Mouse (Mus musculus): ENCODE measurements around the gene Ushbp1. TPM values are rescaled to one million over a fixed set of nuclear protein-coding genes. Genes with fewer than 3 reads are reported as not detected.
A peak's percentile ranks its signal among the peaks of the same experiment; 100 is the strongest.

The Ushbp1 gene
- polyA plus RNA-seq, 1 experiment from 2014 or later, result 3.3 TPM

DNA sequence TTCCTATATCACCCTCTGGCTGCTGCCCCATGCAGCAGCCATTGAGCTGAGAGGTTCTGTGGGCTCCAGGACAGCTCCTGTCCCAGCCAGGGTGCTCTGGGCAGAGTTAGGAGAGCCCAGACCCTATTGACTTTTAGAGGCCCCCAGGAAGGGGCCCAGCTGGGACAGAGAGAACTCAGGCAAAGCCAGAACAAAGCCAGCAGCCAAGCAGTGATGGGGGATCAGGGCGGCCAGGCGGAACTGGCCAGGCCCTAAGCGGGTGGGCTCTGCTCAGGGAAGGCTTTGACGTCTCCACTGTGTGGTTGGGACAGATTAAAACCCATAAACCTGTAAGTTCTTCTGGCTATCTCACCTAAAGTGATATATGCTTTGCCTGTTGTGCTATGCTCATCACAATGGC, 16.6 kb downstream of the Ushbp1 start:
- H3K4me3 ChIP-seq (replicated peaks), result peak overlapping the region; percentile 64
- ATAC-seq (ENCODE audit: insufficient read depth), result no peak
- peak overlapping the region; percentile 79 for H3K4me2 ChIP-seq
- 0 out of 2 replicates have a peak overlapping the region, but pooled peaks have one; percentile 2 for H3K27ac ChIP-seq (replicated peaks)
- H3K4me1 ChIP-seq (replicated peaks), result peaks cover 59% of the 10 kb centered on the region
- peaks cover 23% of the 10 kb centered on the region for H3K36me3 ChIP-seq (replicated peaks)
- peaks cover 82% of the 10 kb centered on the region for H3K27me3 ChIP-seq
- 55% methylated on average over 4 of the region's 4 CpGs for WGBS (ENCODE audit: insufficient replicate concordance)
- H3K9me3 ChIP-seq (replicated peaks), result no peaks in the 10 kb centered on the region
- H3K9ac ChIP-seq, result no peak overlapping the region

DNA sequence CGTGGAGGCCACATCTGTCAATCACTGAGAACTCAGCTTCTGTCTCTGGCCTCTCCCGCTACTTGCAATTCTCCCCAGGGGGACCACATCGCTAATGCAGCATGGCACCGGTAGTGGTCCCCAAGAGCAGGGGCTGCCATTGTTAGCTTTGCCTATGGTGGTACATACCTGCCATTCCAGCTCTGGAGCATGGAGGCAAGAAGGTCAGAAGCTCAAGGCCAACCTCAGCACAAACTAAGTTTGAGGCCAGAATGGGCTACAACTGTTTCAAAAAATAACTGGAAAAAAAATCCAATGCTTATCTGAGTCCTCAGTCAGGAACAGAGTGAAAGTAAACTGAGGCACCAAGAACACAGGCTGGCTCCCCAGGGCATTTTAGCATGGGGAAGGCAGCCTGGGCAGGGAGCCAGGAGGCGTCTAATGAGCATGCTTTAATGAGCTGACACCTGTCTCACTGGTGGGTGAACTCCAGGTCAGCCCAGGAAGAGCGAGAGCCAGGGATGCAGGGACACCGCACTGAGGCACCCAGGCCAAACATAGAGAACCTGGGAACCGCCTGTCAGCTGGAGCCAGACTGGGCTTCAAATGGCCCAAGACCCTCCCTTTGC, 19.1 kb downstream of the Ushbp1 start:
- Histone ChIP-seq H3K4me3 (replicated peaks) (no peak overlapping the region), H3K4me1 (replicated peaks) (peaks cover 56% of the 10 kb centered on the region), H3K4me2 (peak overlapping the region; percentile 76), H3K9ac (no peak overlapping the region), H3K27ac (replicated peaks) (no peak overlapping the region), H3K9me3 (replicated peaks) (no peaks in the 10 kb centered on the region), H3K27me3 (peaks cover 59% of the 10 kb centered on the region), H3K36me3 (replicated peaks) (peaks cover 33% of the 10 kb centered on the region)
- 55% methylated on average over 8 of the region's 8 CpGs for WGBS (ENCODE audit: insufficient replicate concordance)
- no peak for ATAC-seq (ENCODE audit: insufficient read depth)

DNA sequence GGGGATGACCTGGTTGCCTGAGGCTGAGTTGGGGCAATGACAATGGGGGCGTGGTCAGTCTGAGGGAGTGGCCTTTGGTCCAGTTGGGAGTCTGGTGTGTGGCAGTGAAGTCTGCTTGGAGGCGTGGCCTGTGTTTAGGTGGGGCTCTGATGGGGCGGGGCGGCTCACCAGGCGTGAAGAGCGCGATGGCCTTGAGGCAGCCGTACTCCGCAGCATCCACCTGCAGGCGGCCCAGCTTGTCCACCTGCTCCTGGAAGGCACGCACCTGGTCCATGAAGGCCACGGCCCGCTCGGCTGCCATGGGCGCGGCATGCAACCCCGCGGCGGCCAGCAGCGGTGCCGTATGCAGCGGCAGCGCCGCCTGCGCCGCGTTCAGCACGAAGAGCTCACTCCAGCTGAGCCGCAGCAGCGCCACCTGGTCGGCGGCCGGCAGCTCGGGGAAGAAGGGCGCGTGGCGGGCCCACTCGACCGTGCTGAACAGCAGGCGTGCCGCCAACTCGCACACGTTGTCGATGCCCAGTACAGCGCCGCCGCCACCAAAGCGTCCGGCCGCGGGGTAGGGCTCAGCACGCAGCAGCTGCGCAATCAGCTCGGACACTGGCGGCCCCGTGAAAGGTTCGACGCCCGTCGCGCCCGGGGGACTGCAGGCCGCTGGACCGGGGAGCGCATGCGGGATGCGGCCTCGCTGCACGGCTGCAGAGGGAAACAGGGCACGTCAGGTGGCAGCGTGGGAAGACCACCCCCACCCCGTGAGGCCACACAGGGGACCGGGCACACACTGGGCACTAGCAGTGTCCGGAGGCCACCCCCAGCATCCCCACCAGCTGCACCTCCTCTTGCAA, 19.8 kb downstream of the Ushbp1 start:
- Histone ChIP-seq H3K4me3 (replicated peaks) (peak overlapping the region; percentile 41), H3K27ac (replicated peaks) (no peak overlapping the region), H3K9ac (no peak overlapping the region), H3K4me1 (replicated peaks) (peaks cover 51% of the 10 kb centered on the region), H3K27me3 (peaks cover 52% of the 10 kb centered on the region), H3K9me3 (replicated peaks) (no peaks in the 10 kb centered on the region), H3K36me3 (replicated peaks) (peaks cover 33% of the 10 kb centered on the region), H3K4me2 (peak overlapping the region; percentile 76)
- no peak for ATAC-seq (ENCODE audit: insufficient read depth)
- 14% methylated on average over 74 of the region's 74 CpGs for WGBS (ENCODE audit: insufficient replicate concordance)

DNA sequence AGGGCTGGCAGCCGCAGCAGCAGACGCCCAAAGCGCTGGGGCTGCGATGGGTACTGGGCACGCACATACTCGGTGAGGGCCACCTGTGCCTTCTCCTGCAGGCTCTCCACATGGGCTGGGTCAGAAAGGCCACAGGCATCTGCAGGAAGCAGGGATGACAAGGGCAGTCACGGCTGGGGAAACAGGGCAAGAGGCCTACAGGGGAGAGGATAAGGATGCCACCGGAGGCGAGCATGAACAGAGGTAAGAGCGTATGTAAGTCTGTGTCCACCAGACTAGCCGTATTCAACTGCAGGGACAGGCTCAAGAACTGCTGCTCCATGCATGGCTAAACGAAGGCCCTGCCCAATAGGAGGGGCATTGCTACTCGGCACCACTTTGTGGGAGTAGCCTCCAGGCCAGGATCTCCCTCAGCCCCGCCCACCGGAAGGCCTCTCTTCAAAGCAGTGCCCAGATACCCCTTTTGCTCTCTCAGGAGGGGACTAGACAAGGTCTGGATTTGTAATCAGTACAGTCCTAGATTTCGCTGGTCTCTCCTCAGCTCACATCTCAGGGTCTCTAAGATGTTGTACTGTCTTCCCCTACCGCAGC, 20.9 kb downstream of the Ushbp1 start:
- H3K9me3 ChIP-seq (replicated peaks), result no peaks in the 10 kb centered on the region
- no peak overlapping the region for H3K9ac ChIP-seq
- no peak for ATAC-seq (ENCODE audit: insufficient read depth)
- no peak overlapping the region for H3K27ac ChIP-seq (replicated peaks)
- H3K27me3 ChIP-seq, result peaks cover 41% of the 10 kb centered on the region
- 64% methylated on average over 17 of the region's 17 CpGs for WGBS (ENCODE audit: insufficient replicate concordance)
- no peak overlapping the region for H3K4me2 ChIP-seq
- H3K36me3 ChIP-seq (replicated peaks), result peaks cover 36% of the 10 kb centered on the region
- H3K4me3 ChIP-seq (replicated peaks), result no peak overlapping the region
- H3K4me1 ChIP-seq (replicated peaks), result peaks cover 61% of the 10 kb centered on the region

DNA sequence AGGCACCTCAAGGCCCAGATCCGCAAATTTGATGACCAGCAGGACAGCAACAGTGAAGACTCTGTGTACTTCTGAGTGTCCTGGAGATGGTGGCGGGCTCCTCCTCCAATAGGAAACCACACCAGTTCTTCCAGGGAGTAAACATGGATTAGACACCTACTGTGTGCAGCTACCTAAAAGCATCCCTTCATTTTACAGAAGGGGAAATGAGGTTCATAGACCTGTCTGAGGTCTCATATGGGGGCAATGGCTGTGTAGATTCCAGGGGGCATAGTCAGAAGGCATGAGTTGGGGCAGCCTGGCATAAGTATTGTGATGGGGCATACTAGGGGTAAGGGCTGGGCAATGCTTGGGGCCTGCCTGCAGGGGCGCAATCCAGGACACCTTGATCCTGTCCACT, 22.6 kb downstream of the Ushbp1 start:
- 82% methylated on average over 3 of the region's 3 CpGs for WGBS (ENCODE audit: insufficient replicate concordance)
- ATAC-seq (ENCODE audit: insufficient read depth), result no peak
- Histone ChIP-seq H3K4me3 (replicated peaks) (no peak overlapping the region), H3K36me3 (replicated peaks) (peaks cover 47% of the 10 kb centered on the region), H3K27ac (replicated peaks) (no peak overlapping the region), H3K4me2 (no peak overlapping the region), H3K9ac (no peak overlapping the region), H3K4me1 (replicated peaks) (peaks cover 75% of the 10 kb centered on the region), H3K27me3 (peaks cover 24% of the 10 kb centered on the region), H3K9me3 (replicated peaks) (no peaks in the 10 kb centered on the region)

DNA sequence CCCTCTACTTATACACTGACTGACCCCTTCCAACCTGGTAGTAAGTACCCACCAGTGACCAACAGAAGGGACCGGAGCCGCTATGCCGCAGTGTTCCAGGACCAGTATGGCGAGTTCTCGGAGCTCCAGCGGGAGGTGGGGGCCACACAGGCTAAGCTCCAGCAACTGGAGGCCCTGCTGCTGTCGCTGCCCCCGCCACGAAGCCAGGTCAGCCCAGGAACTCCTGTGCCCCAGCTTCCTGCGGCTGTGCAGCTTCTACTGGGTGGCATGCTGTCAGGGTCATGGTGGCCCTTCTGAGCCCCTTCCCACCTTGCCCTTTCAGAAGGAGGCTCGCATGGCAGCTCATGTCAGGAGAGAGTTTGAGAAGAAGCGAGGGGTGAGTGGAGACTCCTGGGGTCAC, 23.2 kb downstream of the Ushbp1 start:
- Histone ChIP-seq H3K9me3 (replicated peaks) (no peaks in the 10 kb centered on the region), H3K4me2 (no peak overlapping the region), H3K9ac (no peak overlapping the region), H3K27me3 (peaks cover 18% of the 10 kb centered on the region), H3K36me3 (replicated peaks) (peaks cover 41% of the 10 kb centered on the region), H3K27ac (replicated peaks) (no peak overlapping the region), H3K4me1 (replicated peaks) (peaks cover 75% of the 10 kb centered on the region), H3K4me3 (replicated peaks) (no peak overlapping the region)
- WGBS (ENCODE audit: insufficient replicate concordance), result 85% methylated on average over 12 of the region's 12 CpGs
- ATAC-seq (ENCODE audit: insufficient read depth), result no peak

DNA sequence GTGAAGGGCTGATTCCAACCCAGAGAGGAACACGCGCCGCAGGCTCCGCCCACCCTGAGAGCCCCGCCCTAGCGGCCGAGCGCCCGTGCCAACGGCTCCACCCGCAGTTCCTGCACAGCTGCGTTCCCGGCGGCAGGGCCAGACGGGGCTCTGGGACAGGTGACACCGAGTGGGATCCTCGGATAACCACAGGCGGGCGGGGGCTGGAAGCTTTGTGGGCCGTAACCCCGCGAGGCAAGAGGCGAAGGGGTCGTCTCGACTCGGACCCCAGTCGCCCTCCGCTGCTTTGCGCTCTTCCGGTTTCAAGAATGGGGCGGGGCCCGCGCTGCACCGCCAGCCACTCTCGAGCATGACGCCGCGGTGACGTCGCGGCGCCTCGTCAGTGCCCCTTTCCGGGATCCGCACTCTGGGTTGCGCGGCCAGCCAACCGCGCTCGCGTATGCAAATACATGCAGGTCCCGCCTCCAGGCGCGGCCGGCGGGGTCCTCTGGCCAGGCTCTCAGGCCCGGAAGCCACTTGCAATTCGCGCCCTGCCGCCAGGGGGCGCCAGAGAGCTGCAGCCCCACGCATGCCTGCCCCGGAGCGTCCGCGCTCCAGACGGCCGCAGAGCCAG, 24.3 kb downstream of the Ushbp1 start, which contains the start of gene Ocel1:
Gene Ocel1 (plus strand): TSS at position 63 of the 613 bp plus-strand sequence.
- Histone ChIP-seq H3K36me3 (replicated peaks) (peaks cover 39% of the 10 kb centered on the region), H3K4me1 (replicated peaks) (peaks cover 70% of the 10 kb centered on the region), H3K9me3 (replicated peaks) (no peaks in the 10 kb centered on the region), H3K4me2 (peak within 1 kb of the TSS; percentile 72), H3K27ac (replicated peaks) (peak within 1 kb of the TSS; percentile 92), H3K27me3 (peaks cover 8% of the 10 kb centered on the region), H3K4me3 (replicated peaks) (peak within 1 kb of the TSS; percentile 90), H3K9ac (peak within 1 kb of the TSS; percentile 86)
- peak; percentile 87 for ATAC-seq (ENCODE audit: insufficient read depth)
- under 1% methylated on average over 68 of the region's 68 CpGs for WGBS (ENCODE audit: insufficient replicate concordance)

DNA sequence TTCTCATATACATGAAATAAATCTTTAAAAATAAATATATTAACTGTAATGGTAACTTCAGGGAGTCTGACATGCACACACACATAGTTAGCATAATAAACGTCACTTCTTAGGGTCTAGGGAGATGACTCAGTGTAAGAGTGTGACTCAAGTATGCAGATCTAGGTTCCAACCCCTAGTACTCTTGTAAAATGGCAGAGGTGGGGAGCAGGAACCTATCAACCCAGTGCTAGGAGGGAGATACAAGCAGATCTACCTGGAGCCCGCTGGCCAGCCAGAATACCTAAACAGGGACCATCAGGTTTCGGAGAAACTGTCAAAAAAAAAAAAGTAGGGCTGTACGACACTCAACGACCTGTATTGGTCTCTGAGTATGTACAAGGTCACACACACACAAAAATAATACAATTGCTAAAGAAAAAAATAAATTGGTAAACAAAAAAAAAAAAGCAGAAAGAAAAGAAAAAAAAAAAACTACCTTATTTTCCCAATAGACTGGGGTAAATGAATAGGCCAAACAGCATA, 24.8 kb downstream of the Ushbp1 start:
- WGBS (ENCODE audit: insufficient replicate concordance), result 10% methylated on average over 5 of the region's 5 CpGs
- no peak for ATAC-seq (ENCODE audit: insufficient read depth)
- peaks cover 2% of the 10 kb centered on the region for H3K27me3 ChIP-seq
- H3K4me2 ChIP-seq, result peak overlapping the region; percentile 72
- peaks cover 69% of the 10 kb centered on the region for H3K4me1 ChIP-seq (replicated peaks)
- peak overlapping the region; percentile 92 for H3K27ac ChIP-seq (replicated peaks)
- peaks cover 39% of the 10 kb centered on the region for H3K36me3 ChIP-seq (replicated peaks)
- H3K4me3 ChIP-seq (replicated peaks), result peak overlapping the region; percentile 90
- no peaks in the 10 kb centered on the region for H3K9me3 ChIP-seq (replicated peaks)
- peak overlapping the region; percentile 40; the same call in 1 of the 2 replicates for H3K9ac ChIP-seq

DNA sequence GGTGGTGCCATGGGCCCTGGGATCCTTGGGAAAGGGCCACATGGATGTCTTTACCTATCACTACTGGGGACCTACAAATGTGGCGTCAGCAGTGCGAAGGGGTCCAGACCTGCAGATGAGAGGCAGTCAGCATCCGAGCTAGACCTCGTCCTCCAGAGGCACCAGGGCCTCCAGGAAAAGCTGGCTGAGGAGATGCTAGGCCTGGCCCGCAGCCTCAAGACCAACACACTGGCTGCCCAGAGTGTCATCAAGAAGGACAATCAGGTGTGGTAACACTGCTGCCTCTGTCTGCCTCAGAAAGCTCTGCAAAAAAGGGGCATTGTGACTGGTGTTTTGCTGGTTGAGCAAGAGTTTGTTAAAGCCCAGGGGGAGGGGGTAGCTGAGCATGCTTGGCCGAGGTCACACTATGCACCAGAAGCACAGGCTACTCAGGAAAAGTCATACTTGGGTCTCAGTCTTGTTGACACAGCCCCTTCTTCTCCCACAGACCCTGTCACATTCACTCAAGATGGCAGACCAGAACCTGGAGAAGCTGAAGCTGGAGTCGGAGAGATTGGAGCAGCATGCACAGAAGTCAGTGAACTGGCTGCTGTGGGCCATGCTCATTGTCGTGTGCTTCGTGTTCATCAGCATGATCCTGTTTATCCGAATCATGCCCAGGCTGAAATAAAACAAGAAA, 26.4 kb downstream of the Ushbp1 start:
- peak overlapping the region; percentile 89; the same call in 1 of the 2 replicates for H3K4me2 ChIP-seq
- H3K36me3 ChIP-seq (replicated peaks), result peaks cover 29% of the 10 kb centered on the region

DNA sequence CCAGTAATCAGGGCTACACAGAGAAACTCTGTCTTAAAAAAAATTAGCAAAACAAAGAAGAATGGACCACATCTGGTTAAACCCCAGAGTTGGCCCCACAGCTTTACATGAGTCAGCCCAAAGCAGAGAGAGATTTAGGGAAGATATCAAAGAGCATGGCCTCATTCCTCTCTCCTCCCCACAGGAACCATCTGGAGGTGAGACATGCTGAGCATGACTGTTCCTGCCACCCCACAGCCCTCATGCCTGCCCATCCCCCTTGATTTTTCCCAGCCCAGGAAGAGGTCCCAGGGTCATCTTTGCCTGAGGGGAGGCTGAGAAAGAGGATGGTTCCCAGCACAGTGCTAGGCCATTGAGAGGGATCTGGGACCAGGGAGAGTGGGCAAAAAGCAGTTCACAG, 27.2 kb downstream of the Ushbp1 start:
- Histone ChIP-seq H3K27me3 (no peaks in the 10 kb centered on the region), H3K4me2 (peak overlapping the region; percentile 89), H3K27ac (replicated peaks) (0 out of 2 replicates have a peak overlapping the region, but pooled peaks have one; percentile 93), H3K36me3 (replicated peaks) (peaks cover 21% of the 10 kb centered on the region), H3K4me1 (replicated peaks) (peaks cover 55% of the 10 kb centered on the region), H3K9ac (no peak overlapping the region), H3K9me3 (replicated peaks) (no peaks in the 10 kb centered on the region), H3K4me3 (replicated peaks) (no peak overlapping the region; the same call in 1 of the 2 replicates)
- no peak for ATAC-seq (ENCODE audit: insufficient read depth)

More for the DNA sequence above, 26.4 kb downstream of the Ushbp1 start:
- Histone ChIP-seq H3K4me1 (replicated peaks) (peaks cover 55% of the 10 kb centered on the region), H3K27me3 (no peaks in the 10 kb centered on the region), H3K9ac (no peak overlapping the region), H3K9me3 (replicated peaks) (no peaks in the 10 kb centered on the region), H3K4me3 (replicated peaks) (no peak overlapping the region), H3K27ac (replicated peaks) (no peak overlapping the region)
- no peak for ATAC-seq (ENCODE audit: insufficient read depth)
- WGBS (ENCODE audit: insufficient replicate concordance), result 84% methylated on average over 10 of the region's 10 CpGs

Measured in liver, embryonic 15.5 days (tissue).